Mouse (Mus musculus) left cerebral cortex, adult 11 months (tissue): Measurements from ENCODE around the gene AI661453.
"Not testable (repeated sequence)": the region's sequence is repeated elsewhere in the genome, so short reads cannot be mapped to it uniquely, and the experiment has no call there.

Experiments
- DNase-seq: peaks from one replicate; pipeline ENCODE4 v3.0.0; 2022; ENCODE audit warnings: low spot score

The AI661453 gene

GRCm38 (mm10) chr17:47436156-47436906 is at the start of gene AI661453:
AI661453 (plus strand) TSS chr17:47436615.
- no peak for DNase-seq

GRCm38 (mm10) chr17:47386649-47387048 is 49.8 kb upstream of the AI661453 start:
- no peak for DNase-seq

- DNase-seq, result no peak
These were observed 42.1 kb upstream of the AI661453 start for GRCm38 (mm10) chr17:47394223-47394869.

DNA sequence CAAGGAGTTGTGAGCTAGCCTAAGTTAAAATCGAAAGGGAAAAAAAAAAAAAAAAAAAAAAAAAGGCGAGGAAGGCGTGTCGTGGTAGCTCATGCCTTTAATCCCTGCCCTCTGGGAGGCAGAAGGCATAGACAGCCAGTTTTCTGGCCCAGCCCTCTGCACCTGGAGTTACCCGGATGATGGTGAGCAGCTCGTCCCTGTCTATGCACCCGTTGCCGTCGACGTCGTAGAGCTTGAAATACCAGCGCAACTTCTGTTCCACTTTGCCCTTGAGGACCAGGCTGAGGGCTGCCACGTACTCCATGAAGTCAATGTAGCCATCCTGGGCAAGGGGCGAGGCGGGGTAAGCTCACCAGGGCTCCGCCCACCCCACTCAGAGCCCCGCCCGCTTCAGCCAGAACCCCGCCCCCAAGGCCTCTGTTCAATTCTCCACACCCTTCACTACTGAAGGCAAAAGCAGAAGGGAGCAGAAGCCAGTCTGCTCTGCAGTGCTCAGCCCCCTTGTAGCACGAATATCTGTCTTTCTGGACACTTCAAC is 41.0 kb upstream of the AI661453 start:
- no peak for DNase-seq

DNA sequence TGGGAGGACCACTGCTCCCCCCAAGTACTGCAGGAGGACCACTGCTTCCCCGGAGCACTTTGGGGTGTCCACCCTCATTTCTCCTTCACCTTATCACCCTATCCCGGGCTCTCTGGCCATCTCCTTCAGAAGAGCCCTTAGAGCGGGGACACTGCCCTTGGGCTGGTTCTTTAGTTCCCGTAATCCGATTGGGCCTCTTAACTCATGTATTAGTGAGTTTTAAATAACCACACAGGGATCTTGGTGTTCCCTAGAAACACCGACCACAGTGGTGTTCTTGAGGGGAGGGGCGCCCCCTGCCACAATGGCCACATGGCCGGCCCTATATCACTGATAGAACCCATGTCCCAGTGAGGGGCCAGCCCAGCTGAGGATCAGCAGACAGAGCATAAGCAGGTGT is 37.3 kb upstream of the AI661453 start:
- DNase-seq, result no peak

GRCm38 (mm10) chr17:47400451-47400850 is 36.0 kb upstream of the AI661453 start, which contains the start of gene Guca1a:
Guca1a (minus strand) TSS chr17:47400584.
- no peak for DNase-seq

- no peak for DNase-seq
These were observed 28.5 kb upstream of the AI661453 start for GRCm38 (mm10) chr17:47407717-47408557.

DNA sequence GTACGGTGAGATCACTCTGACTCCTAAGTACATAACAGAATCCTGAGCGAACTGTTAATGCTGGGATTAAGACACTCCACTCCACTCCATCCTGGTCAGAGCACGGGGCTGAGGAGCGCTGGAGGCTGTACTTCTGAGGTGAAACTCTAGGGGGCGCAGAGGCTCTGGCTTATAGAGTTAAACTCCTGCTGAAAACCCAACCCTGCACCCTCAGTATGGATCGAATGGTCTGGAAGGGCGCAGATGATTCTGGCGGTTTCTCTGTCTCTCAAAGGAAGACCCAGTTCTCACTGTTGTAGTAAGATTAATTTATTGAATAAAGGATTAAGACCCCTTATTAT is 27.9 kb upstream of the AI661453 start:
- peak; percentile 22 for DNase-seq

DNA sequence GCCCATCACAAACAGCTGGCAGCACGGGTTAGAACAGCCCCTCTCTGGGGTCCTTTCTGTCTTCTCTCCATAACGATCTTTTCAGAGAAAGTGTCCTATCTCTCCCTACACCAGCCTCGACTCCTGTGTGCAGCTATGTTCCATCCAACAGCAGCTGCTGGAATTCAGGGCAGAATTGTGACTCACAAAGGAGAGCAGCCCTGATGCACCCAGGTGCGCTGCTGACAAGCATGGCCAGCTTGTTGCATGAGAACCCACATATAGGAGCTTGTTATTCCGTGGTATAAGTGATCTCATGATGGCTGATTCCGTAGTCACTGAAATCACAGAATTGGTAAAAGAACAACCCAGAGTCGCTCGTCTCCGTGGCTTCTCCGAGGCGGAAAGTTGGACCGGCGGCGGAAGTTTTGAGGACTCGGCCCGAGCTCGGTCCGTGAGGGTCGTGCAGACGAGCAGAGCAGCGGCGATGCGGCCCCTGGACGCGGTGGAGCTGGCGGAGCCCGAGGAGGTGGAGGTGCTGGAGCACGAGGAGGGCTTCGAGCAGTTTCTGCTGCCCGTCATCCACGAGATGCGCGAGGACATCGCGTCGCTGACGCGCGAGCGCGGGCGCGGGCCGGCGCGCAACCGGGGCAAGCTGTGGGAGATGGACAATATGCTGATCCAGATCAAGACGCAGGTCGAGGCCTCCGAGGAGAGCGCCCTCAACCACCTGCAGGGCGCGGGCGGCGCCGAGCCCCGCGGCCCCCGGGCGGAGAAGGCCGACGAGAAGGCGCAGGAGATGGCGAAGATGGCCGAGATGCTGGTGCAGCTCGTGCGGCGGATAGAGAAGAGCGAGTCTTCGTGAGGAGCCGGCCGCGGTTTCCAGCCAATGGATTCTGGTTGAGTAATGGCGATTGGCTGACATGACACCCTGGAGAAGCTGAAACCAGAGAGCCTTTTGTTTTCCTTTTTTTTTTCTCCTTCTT is 26.2 kb upstream of the AI661453 start:
- not testable (repeated sequence) for DNase-seq

GRCm38 (mm10) chr17:47420195-47420594 is 16.2 kb upstream of the AI661453 start:
- no peak for DNase-seq

DNA sequence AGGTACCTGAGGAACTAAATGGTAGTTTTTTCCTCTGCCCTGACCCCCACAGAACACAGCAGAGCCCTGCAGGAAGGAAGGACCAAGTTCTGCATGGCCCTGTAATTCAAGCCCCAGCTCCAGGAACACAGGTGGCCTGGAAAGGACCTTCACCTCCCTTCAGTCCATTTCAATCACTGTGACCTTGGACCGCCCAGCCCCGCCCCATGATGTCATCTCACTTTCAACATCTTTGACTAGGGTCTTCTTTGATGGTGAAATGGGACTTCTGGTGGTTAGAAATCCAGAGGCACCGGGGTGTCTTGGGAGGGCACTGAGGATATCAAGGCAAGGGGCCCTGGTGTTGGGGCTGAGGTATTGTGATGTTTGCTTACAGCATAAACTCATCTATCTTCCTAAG is 14.8 kb upstream of the AI661453 start:
- DNase-seq, result no peak

- not testable (repeated sequence) for DNase-seq
These were observed 13.8 kb upstream of the AI661453 start for GRCm38 (mm10) chr17:47422616-47423015.

GRCm38 (mm10) chr17:47424186-47424585 is 12.2 kb upstream of the AI661453 start:
- no peak for DNase-seq

DNA sequence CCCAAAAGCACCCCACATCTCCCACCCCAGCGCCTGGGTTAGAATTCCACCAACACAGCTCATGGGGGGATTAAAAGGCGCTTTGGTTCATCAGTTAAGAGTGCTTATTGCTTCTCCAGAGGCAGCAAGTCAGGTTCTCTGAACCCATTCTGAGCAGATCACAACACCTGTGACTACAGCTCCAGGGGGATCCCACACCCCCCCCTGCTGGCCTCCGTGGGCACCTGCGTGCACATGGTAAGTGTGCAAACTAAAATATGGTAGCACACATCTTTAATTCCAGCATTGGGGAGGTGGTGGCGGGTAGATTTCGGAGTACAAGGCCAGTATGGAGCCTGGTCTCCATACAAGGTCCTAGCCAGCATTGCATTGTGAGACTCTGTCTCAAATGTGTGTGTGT is 9.1 kb upstream of the AI661453 start:
- DNase-seq, result no peak

- no peak for DNase-seq
These were observed 7.5 kb upstream of the AI661453 start for GRCm38 (mm10) chr17:47428831-47429304.

- no peak for DNase-seq
These were observed 5.6 kb upstream of the AI661453 start for GRCm38 (mm10) chr17:47430815-47431214.

DNA sequence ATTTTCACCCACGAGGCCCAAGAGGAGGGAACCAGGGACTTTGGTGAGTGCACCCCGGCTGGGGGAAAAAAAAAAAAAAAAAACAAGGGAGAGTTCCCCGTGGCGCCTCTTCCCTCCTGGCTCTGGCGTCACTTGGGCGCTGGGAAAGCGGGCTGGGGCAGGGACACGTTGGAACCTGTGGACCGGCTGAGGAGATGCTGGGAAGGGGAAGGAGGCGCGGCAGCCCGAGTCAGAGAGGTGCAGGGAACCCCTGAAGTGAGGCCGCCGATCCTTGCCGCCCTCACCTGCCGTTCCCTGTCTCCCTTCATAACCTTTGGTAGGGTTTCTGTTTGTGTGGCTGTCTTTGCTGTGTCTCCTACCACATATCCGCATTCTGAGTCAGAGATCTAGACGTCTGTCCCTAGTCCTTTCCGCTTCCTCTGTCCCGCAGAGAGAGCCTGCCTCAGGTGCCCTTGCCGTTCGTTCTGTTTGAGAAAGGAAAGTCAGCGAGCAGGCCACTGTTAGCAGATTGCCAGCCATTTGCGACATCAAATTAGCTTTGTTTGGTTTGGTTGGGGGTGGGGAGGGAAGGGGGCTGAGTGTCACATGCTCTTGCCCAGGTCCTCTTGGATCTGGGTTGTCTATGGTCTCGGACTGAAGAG is 612 bp downstream of the AI661453 start, which contains the start of gene 1700001C19Rik:
1700001C19Rik (minus strand) TSS at position 470 of the 641 bp plus-strand sequence.
- DNase-seq, result no peak

DNA sequence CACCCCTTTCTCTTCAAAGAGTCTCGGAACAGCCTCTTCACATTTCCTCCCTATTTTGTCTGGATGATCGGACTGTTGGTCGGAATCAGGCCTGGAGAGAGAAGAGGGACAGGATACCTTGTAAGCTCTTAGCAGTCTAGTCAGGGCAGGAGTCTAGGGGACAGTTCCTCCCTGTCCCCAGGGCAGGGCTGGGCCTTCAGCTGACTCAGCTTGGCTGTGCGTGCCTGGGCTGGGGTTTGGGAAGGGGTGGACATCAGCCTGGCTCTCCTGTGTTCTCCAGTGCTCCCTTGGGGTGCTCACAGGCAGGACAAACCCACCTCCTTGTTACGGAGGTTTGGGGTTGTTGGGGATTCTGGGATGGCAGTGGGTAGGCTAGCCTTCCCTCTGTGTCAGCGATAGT is 2.2 kb downstream of the AI661453 start:
- no peak for DNase-seq

GRCm38 (mm10) chr17:47439396-47440028 is 3.1 kb downstream of the AI661453 start:
- no peak for DNase-seq

DNA sequence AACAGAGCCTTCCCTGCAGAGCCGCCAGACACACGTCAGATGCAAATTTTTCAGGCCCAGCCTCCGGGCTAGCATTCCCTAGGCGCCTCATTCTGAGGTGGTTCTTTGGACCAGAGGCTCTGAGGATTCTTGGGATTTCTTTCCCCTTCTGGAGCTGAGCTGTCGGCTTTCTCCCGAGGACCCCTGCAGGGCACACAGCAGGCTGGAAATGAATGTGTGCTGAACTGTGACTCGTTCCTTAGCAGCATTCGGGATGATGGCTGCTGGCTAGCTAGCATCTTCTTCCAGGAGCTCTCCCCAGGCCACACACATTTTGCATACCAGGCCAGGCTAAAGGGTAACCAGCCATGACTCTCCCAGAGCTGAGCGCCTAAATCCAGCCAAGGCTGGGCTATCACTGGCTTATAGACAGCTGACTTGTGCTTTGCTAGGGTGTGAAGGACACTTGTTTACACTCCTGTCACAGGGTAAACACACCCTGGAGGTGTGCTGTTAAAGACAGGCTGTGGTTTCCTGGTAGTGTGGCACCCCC is 4.0 kb downstream of the AI661453 start:
- no peak for DNase-seq
